Comparison of ENCODE assay signal across 31 mouse cellular contexts in genomic region chr10:89391571-89392163, GRCm38 (mm10). TPM values are rescaled to one million over a fixed set of nuclear protein-coding genes. Genes with fewer than 3 reads are reported as not detected.
DNase-seq lines count a peak whose midpoint lies in the region; ATAC-seq and TF ChIP-seq lines count a peak whose summit lies in the region.
"Had no signal": no experiment of that assay in that cellular context is flagged by ENCODE, and none has a peak within 500 bp of the region (broad histone marks: within the 10 kb centered on the region; RNA-seq: fewer than 3 reads in every experiment).

No protein-coding gene starts in this region.

- peaks cover 2 to 6% of the 10 kb centered on the region in 2 experiments; a peak in 3 of 4 replicates for H3K4me1 ChIP-seq in ES-E14 (ENCODE audit: control insufficient read depth in 2 of 2, insufficient read depth in 2 of 2, low read length in 2 of 2, poor library complexity in 1 of 2)
- peaks cover 10% of the 10 kb centered on the region for H3K4me1 ChIP-seq in forebrain, postnatal 0 days (ENCODE audit: insufficient read depth)
- H3K4me1 ChIP-seq: hindbrain, embryonic 13.5 days; liver, embryonic 15.5 days; lung, embryonic 15.5 days; midbrain, embryonic 15.5 days had no signal

- WGBS in forebrain, postnatal 0 days = 13% methylated on average over 4 of the region's 4 CpGs

- no peaks in the 10 kb centered on the region for H3K27me3 ChIP-seq in forebrain, postnatal 0 days (ENCODE audit: insufficient read depth, low read length)
- H3K27me3 ChIP-seq: liver, embryonic 15.5 days; lung, embryonic 15.5 days; midbrain, embryonic 15.5 days had no signal

- peak; percentile 57; the same call in 1 of the 2 replicates for ATAC-seq in frontal cortex, adult (ENCODE audit: low TSS enrichment)
- peak; percentile 93 for ATAC-seq in forebrain, postnatal 0 days
- ATAC-seq: intestine, postnatal 0 days; midbrain, embryonic 15.5 days had no signal

- H3K4me3 ChIP-seq in ES-E14 (ENCODE audit: insufficient read depth in 1 of 2, low read depth in 1 of 2, low read length in 2 of 2, poor library complexity in 1 of 2, severe bottlenecking in 1 of 2) = no peak overlapping the region
- H3K4me3 ChIP-seq in forebrain, postnatal 0 days (ENCODE audit: low read depth, low read length) = no peak overlapping the region
- H3K4me3 ChIP-seq: heart, embryonic 10.5 days; hindbrain, embryonic 13.5 days; liver, embryonic 15.5 days; lung, embryonic 15.5 days; midbrain, embryonic 10.5 days; midbrain, embryonic 15.5 days; myocyte; neural tube, embryonic 13.5 days had no signal

- TF ChIP-seq CTCF in forebrain, postnatal 0 days (IDR thresholded peaks at IDR 0.05; ENCODE audit: low read depth) = no peak

- no peak overlapping the region for H3K4me2 ChIP-seq in forebrain, postnatal 0 days (ENCODE audit: low read depth)
- H3K4me2 ChIP-seq: hindbrain, embryonic 13.5 days; liver, embryonic 15.5 days; lung, embryonic 15.5 days; midbrain, embryonic 15.5 days; neural tube, embryonic 13.5 days had no signal

- no peaks in the 10 kb centered on the region for H3K36me3 ChIP-seq in ES-E14 (ENCODE audit: control insufficient read depth, insufficient read depth, low read length, poor library complexity, severe bottlenecking)
- no peaks in the 10 kb centered on the region for H3K36me3 ChIP-seq in forebrain, postnatal 0 days (ENCODE audit: insufficient read depth)
- H3K36me3 ChIP-seq: heart, embryonic 10.5 days; hindbrain, embryonic 13.5 days; liver, embryonic 15.5 days; lung, embryonic 15.5 days; midbrain, embryonic 10.5 days; midbrain, embryonic 15.5 days; neural tube, embryonic 13.5 days had no signal

- in situ Hi-C loops in ES-E14 (cut with MboI; ENCODE audit: low sequenced_read_pairs in 2 of 2, unreplicated experiment in 2 of 2) = no loop called here

- H3K27ac ChIP-seq in ES-E14 (ENCODE audit: insufficient read depth, low read depth, low read length, poor library complexity, severe bottlenecking) = no peak overlapping the region
- H3K27ac ChIP-seq in forebrain, postnatal 0 days (ENCODE audit: low read depth, low read length) = no peak overlapping the region
- H3K27ac ChIP-seq: heart, embryonic 10.5 days; hindbrain, embryonic 13.5 days; liver, embryonic 15.5 days; lung, embryonic 15.5 days; midbrain, embryonic 10.5 days; midbrain, embryonic 15.5 days; neural tube, embryonic 13.5 days; stomach, postnatal 0 days had no signal

- DNase-seq in frontal cortex, adult 2 months (ENCODE audit: extremely low spot score in 1 of 2, low spot score in 1 of 2) = no peak
- DNase-seq in ES-E14 (ENCODE audit: low read depth, low spot score) = no peak
- peak; percentile 75 for DNase-seq in Muller cell, postnatal 12 days (ENCODE audit: inconsistent ontology term)
- DNase-seq in forebrain, postnatal 0 days = peak; percentile 72
- no peak for DNase-seq in neural tube, embryonic 10.5 days (ENCODE audit: extremely low spot score, low spot score)
- no peak for DNase-seq in cerebellum, adult 9-11 months
- DNase-seq: adrenal gland, adult 8-10 months; B cell, adult 2 months; cerebellum, adult 2 months; cerebellum, postnatal 25 days; gastrocnemius, postnatal 14 days; heart, postnatal 36 days; kidney, postnatal 14 days; layer of hippocampus, adult 9-11 months; right cerebral cortex, postnatal 14 days; spleen, adult 18-20 months; thymus, adult 18-20 months; thymus, postnatal 25 days had no signal

- no peak overlapping the region for H3K9ac ChIP-seq in ES-E14 (ENCODE audit: insufficient read depth, low read depth, low read length, poor library complexity, severe bottlenecking)
- H3K9ac ChIP-seq in forebrain, postnatal 0 days = no peak overlapping the region
- H3K9ac ChIP-seq: hindbrain, embryonic 13.5 days; liver, embryonic 15.5 days; lung, embryonic 15.5 days; midbrain, embryonic 15.5 days; neural tube, embryonic 13.5 days had no signal

- H3K9me3 ChIP-seq in ES-E14 (ENCODE audit: control insufficient read depth, insufficient read depth, low read depth, low read length) = no peaks in the 10 kb centered on the region
- H3K9me3 ChIP-seq in forebrain, postnatal 0 days (ENCODE audit: low read length) = no peaks in the 10 kb centered on the region
- H3K9me3 ChIP-seq: heart, embryonic 10.5 days; hindbrain, embryonic 13.5 days; liver, embryonic 15.5 days; lung, embryonic 15.5 days; midbrain, embryonic 10.5 days; midbrain, embryonic 15.5 days; neural tube, embryonic 13.5 days had no signal

TF ChIP-seq in ES-E14, 5 proteins besides CTCF, POLR2A, EP300 and RAD21:
- TF ChIP-seq CHD2 (IDR thresholded peaks at IDR 0.05; ENCODE audit: low read depth, low read length) (no peak), HCFC1 (IDR thresholded peaks at IDR 0.05; ENCODE audit: borderline replicate concordance, insufficient read depth, low read length) (no peak), ZNF384 (IDR thresholded peaks at IDR 0.05; ENCODE audit: low read depth, low read length) (0 out of 2 replicates have a peak, but pooled peaks have one; percentile 5), MAFK (IDR thresholded peaks at IDR 0.05; ENCODE audit: insufficient read depth, low read depth, low read length) (no peak), ZC3H11A (IDR thresholded peaks at IDR 0.05; ENCODE audit: borderline replicate concordance, low read depth, low read length) (no peak)

RNA-seq across cellular contexts. Expression of gene Ano4, which starts 47.1 kb away (rescaled TPM):
- 25.2 and 26.9 TPM in 2 replicates for polyA plus RNA-seq in frontal cortex, adult 2 months (2012; rRNA removed)
- 0.80 and 0.95 TPM in 2 replicates for total RNA-seq in ES-E14 (2012; rRNA removed)
- total RNA-seq in forebrain, postnatal 0 days (2014; rRNA removed) = 10.6 and 13.6 TPM in 2 replicates
- 3.7 and 4.4 TPM in 2 replicates for polyA plus RNA-seq in forebrain, postnatal 0 days (2015; fragmentation: Nextera tagmentation; extraction: Ambion mirVana)
- total RNA-seq: granulocyte monocyte progenitor cell, adult 5-6 weeks had no signal
- polyA plus RNA-seq: intestine, postnatal 0 days; liver, adult 2 months; myocyte had no signal

RNA-seq across cellular contexts. Expression of gene Gas2l3, which starts 52.1 kb away (rescaled TPM):
- 1.4 and 1.7 TPM in 2 replicates for polyA plus RNA-seq in frontal cortex, adult 2 months (2012; rRNA removed)
- total RNA-seq in ES-E14 (2012; rRNA removed) = 24.3 and 25.5 TPM in 2 replicates
- total RNA-seq in forebrain, postnatal 0 days (2014; rRNA removed) = 3.8 and 6.2 TPM in 2 replicates
- 2.2 and 3.0 TPM in 2 replicates for polyA plus RNA-seq in forebrain, postnatal 0 days (2015; fragmentation: Nextera tagmentation; extraction: Ambion mirVana)

Comparison
In these comparisons a context has a peak if more than half of its experiments do, and no peak if none do; other contexts are left out.
1. DNase-seq: peak in Muller cell, postnatal 12 days (single experiment) and forebrain, postnatal 0 days (single experiment); none in frontal cortex, adult 2 months (0 of 2), ES-E14 (single experiment), neural tube, embryonic 10.5 days (single experiment) and cerebellum, adult 9-11 months (single experiment).